8 mouse cellular contexts compared by ENCODE assay signal in genomic region chr9:41583711-41584329, GRCm38 (mm10).
A peak's percentile ranks its signal among the peaks of the same experiment; 100 is the strongest.
DNase-seq lines count a peak whose midpoint lies in the region; ATAC-seq and TF ChIP-seq lines count a peak whose summit lies in the region.
"Had no signal": no experiment of that assay in that cellular context is flagged by ENCODE, and none has a peak within 500 bp of the region (broad histone marks: within the 10 kb centered on the region; RNA-seq: fewer than 3 reads in every experiment).

No protein-coding gene starts in this region.

- no peaks in the 10 kb centered on the region for H3K4me1 ChIP-seq in liver, embryonic 11.5 days (replicated peaks; ENCODE audit: control insufficient read depth, insufficient read depth, low read length)
- peaks cover 25% of the 10 kb centered on the region for H3K4me1 ChIP-seq in embryonic facial prominence, embryonic 12.5 days
- peaks cover 33% of the 10 kb centered on the region for H3K4me1 ChIP-seq in hindbrain, embryonic 12.5 days
- H3K4me1 ChIP-seq in midbrain, postnatal 0 days (ENCODE audit: insufficient read depth, low read length), result peaks cover 10% of the 10 kb centered on the region; the same call in 1 of the 2 replicates

- peak overlapping the region; percentile 64 for H3K27ac ChIP-seq in liver, embryonic 11.5 days (ENCODE audit: low read depth, low read length)
- peak overlapping the region; percentile 100 for H3K27ac ChIP-seq in embryonic facial prominence, embryonic 12.5 days
- H3K27ac ChIP-seq in hindbrain, embryonic 12.5 days, result peak overlapping the region; percentile 99
- H3K27ac ChIP-seq in midbrain, postnatal 0 days (ENCODE audit: low read depth, low read length), result peak overlapping the region; percentile 98
- H3K27ac ChIP-seq: liver, embryonic 14.5 days had no signal

- no peak for ATAC-seq in liver, embryonic 11.5 days (replicated peaks; ENCODE audit: low FRiP score)
- ATAC-seq in embryonic facial prominence, embryonic 12.5 days (ENCODE audit: insufficient number of reproducible peaks, insufficient read depth, low FRiP score, low TSS enrichment), result peak; percentile 35; the same call in 1 of the 2 replicates
- no peak for ATAC-seq in hindbrain, embryonic 12.5 days (ENCODE audit: low FRiP score)
- ATAC-seq in midbrain, postnatal 0 days (ENCODE audit: low FRiP score), result no peak
- ATAC-seq in cerebellum, adult (ENCODE audit: insufficient number of reproducible peaks, low FRiP score, low TSS enrichment), result no peak

- H3K27me3 ChIP-seq in liver, embryonic 11.5 days (replicated peaks; ENCODE audit: control insufficient read depth, insufficient read depth, low read length), result peaks cover 3% of the 10 kb centered on the region; the same call in 1 of the 2 replicates
- H3K27me3 ChIP-seq in embryonic facial prominence, embryonic 12.5 days, result no peaks in the 10 kb centered on the region
- H3K27me3 ChIP-seq in hindbrain, embryonic 12.5 days, result no peaks in the 10 kb centered on the region
- H3K27me3 ChIP-seq in midbrain, postnatal 0 days (ENCODE audit: insufficient read depth, low read length), result no peaks in the 10 kb centered on the region

- H3K4me3 ChIP-seq in liver, embryonic 11.5 days (ENCODE audit: low read depth, low read length), result peak overlapping the region; percentile 38
- H3K4me3 ChIP-seq in embryonic facial prominence, embryonic 12.5 days, result peak overlapping the region; percentile 76
- H3K4me3 ChIP-seq in hindbrain, embryonic 12.5 days, result peak overlapping the region; percentile 77
- peak overlapping the region; percentile 66 for H3K4me3 ChIP-seq in midbrain, postnatal 0 days (ENCODE audit: low read depth, low read length)

- no peak for TF ChIP-seq CTCF in midbrain, postnatal 0 days (IDR thresholded peaks at IDR 0.05)

- 38% methylated on average over 8 of the region's 8 CpGs for WGBS in liver, embryonic 11.5 days
- WGBS in embryonic facial prominence, embryonic 12.5 days, result 3% methylated on average over 8 of the region's 8 CpGs
- WGBS in hindbrain, embryonic 12.5 days, result 16% methylated on average over 8 of the region's 8 CpGs
- 3% methylated on average over 8 of the region's 8 CpGs for WGBS in midbrain, postnatal 0 days

- peak overlapping the region; percentile 56 for H3K9ac ChIP-seq in liver, embryonic 11.5 days (ENCODE audit: low read depth, low read length)
- H3K9ac ChIP-seq in embryonic facial prominence, embryonic 12.5 days, result peak overlapping the region; percentile 95
- peak overlapping the region; percentile 97 for H3K9ac ChIP-seq in hindbrain, embryonic 12.5 days
- H3K9ac ChIP-seq in midbrain, postnatal 0 days (replicated peaks; ENCODE audit: low read length, poor library complexity, severe bottlenecking), result peak overlapping the region; percentile 99
- H3K9ac ChIP-seq: liver, embryonic 14.5 days had no signal

- H3K36me3 ChIP-seq in liver, embryonic 11.5 days (ENCODE audit: control insufficient read depth, insufficient read depth, low read length), result no peaks in the 10 kb centered on the region
- H3K36me3 ChIP-seq in embryonic facial prominence, embryonic 12.5 days, result peaks cover 24% of the 10 kb centered on the region
- H3K36me3 ChIP-seq in hindbrain, embryonic 12.5 days, result peaks cover 19% of the 10 kb centered on the region
- peaks cover 6% of the 10 kb centered on the region; the same call in 1 of the 2 replicates for H3K36me3 ChIP-seq in midbrain, postnatal 0 days (ENCODE audit: insufficient read depth, low read length)

- peak; percentile 32 for DNase-seq in liver, embryonic 11.5 days (ENCODE audit: low spot score)
- no peak for DNase-seq in liver
- peak; percentile 72 for DNase-seq in midbrain, postnatal 0 days (ENCODE audit: low spot score)
- no peak for DNase-seq in thymus, postnatal 25 days

- H3K4me2 ChIP-seq in liver, embryonic 11.5 days, result peak overlapping the region; percentile 54
- peak overlapping the region; percentile 66 for H3K4me2 ChIP-seq in embryonic facial prominence, embryonic 12.5 days (replicated peaks)
- peak overlapping the region; percentile 59 for H3K4me2 ChIP-seq in hindbrain, embryonic 12.5 days (replicated peaks)
- peak overlapping the region; percentile 68 for H3K4me2 ChIP-seq in midbrain, postnatal 0 days (ENCODE audit: low read depth, low read length, poor library complexity, severe bottlenecking)

- no peaks in the 10 kb centered on the region for H3K9me3 ChIP-seq in liver, embryonic 11.5 days (ENCODE audit: control insufficient read depth, low read length)
- no peaks in the 10 kb centered on the region for H3K9me3 ChIP-seq in embryonic facial prominence, embryonic 12.5 days
- H3K9me3 ChIP-seq in hindbrain, embryonic 12.5 days (replicated peaks), result no peaks in the 10 kb centered on the region
- H3K9me3 ChIP-seq in midbrain, postnatal 0 days (ENCODE audit: low read length), result no peaks in the 10 kb centered on the region

Comparison
In these comparisons a context has a peak if more than half of its experiments do, and no peak if none do; other contexts are left out.
1. DNase-seq: peak in liver, embryonic 11.5 days (single experiment) and midbrain, postnatal 0 days (single experiment); none in liver (single experiment) and thymus, postnatal 25 days (single experiment).
2. Peak in every context shown above with its lines, with median percentiles within 50 percentile points of each other: H3K27ac ChIP-seq, H3K4me2 ChIP-seq, H3K4me3 ChIP-seq and H3K9ac ChIP-seq.